Mouse (Mus musculus) forebrain, embryonic 13.5 days (tissue): ENCODE measurements around the gene Scai. TPM values are rescaled to one million over a fixed set of nuclear protein-coding genes. Genes with fewer than 3 reads are reported as not detected.
A peak's percentile ranks its signal among the peaks of the same experiment; 100 is the strongest.

Source experiments
- ATAC-seq: fragments of 200-750 bp; cut with Nextera tagmentation; 2 replicates; pipeline ENCODE4 v1.8.0; 2017
- H3K27ac ChIP-seq: fragments of 300-500 bp; sonication (generic); 2 replicates; pipeline ENCODE4 v1.5.1; 2015; ENCODE audit warnings: inconsistent platforms, mild to moderate bottlenecking, moderate library complexity
- H3K27me3 ChIP-seq: fragments of 300-500 bp; sonication (generic); 2 replicates; pipeline ENCODE4 v1.6.1; 2015; ENCODE audit warnings: mild to moderate bottlenecking, inconsistent platforms
- H3K36me3 ChIP-seq: fragments of 300-500 bp; sonication (generic); 2 replicates; pipeline ENCODE4 v1.6.1; 2015; ENCODE audit warnings: mild to moderate bottlenecking, inconsistent platforms; ENCODE audit not compliant: poor library complexity, severe bottlenecking
- H3K4me1 ChIP-seq: fragments of 300-500 bp; sonication (generic); 2 replicates; pipeline ENCODE4 v1.6.1; 2015; ENCODE audit warnings: inconsistent platforms
- H3K4me2 ChIP-seq: fragments of 300-500 bp; sonication (generic); 2 replicates; pipeline ENCODE4 v1.6.1; 2015; ENCODE audit warnings: inconsistent platforms, mild to moderate bottlenecking, moderate library complexity
- H3K4me3 ChIP-seq: fragments of 300-500 bp; sonication (generic); 2 replicates; pipeline ENCODE4 v1.5.1; 2015; ENCODE audit warnings: mild to moderate bottlenecking, inconsistent platforms
- H3K9ac ChIP-seq: fragments of 300-500 bp; sonication (generic); 2 replicates; pipeline ENCODE4 v1.6.1; 2015; ENCODE audit warnings: mild to moderate bottlenecking, inconsistent platforms
- H3K9me3 ChIP-seq: fragments of 300-500 bp; sonication (generic); replicated peaks from 2 replicates; pipeline ENCODE4 v1.6.1; 2016; ENCODE audit warnings: inconsistent platforms
- WGBS: fragments of 180-500 bp; shearing (Covaris S2); methylation state at CpG from one replicate; pipeline ENCODE4 v1.1.7; 2015; 5-methylcytosine and 5-hydroxymethylcytosine counted together
- polyA plus RNA-seq: library from polyadenylated mRNA; unstranded; fragments of >200 nt; fragmentation: Nextera tagmentation; extraction: Ambion mirVana; gene quantifications from 2 replicates; pipeline ENCODE4 v1.2.1, GENCODE M21; 2015

Gene Scai
- polyA plus RNA-seq, 1 experiment from 2014 or later, result 17.0 TPM

DNA sequence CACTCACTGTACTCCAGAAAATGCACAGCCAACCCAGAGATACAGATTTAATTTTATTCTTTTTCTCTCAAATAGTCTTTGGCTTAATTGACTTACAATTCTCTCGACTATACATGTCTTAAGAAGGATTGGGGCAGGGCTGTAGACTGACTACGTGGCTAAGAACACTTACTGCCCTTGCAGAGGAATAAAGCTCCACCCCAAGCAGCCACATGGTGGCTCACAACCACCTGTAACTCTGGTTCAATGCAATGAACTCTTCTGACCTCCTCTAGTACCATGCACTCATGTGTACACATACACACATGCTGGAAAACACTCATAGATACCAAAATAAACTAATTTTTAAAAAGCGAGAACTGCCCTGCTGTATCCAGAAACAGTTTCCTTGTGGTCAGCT is 4.6 kb downstream of the Scai start:
- Histone ChIP-seq H3K4me1 (peaks cover 14% of the 10 kb centered on the region), H3K4me2 (no peak overlapping the region), H3K27me3 (no peaks in the 10 kb centered on the region), H3K36me3 (peaks cover 38% of the 10 kb centered on the region), H3K4me3 (no peak overlapping the region), H3K27ac (no peak overlapping the region), H3K9me3 (no peaks in the 10 kb centered on the region), H3K9ac (no peak overlapping the region)
- no peak for ATAC-seq
- WGBS, result 82% methylated on average over 3 of the region's 3 CpGs

DNA sequence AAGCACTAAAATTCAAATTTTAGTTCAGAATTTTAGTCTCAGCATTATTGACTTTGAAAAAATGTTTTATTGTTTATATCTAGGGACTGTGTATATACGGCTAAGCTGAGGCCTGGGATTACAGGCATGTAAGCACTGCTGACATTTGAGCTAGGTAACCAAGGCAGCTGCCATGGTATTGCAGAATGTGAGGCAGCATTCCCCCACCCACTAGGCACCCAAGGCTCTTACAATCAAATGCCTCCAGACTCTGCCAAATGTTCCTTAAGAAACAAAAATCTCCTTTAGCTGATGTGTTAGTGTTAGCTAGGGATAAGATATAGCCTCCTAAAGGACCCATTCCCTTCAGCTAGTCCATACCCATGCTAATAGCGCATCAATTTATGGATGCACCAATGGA is 6.9 kb downstream of the Scai start:
- Histone ChIP-seq H3K4me2 (no peak overlapping the region), H3K4me3 (no peak overlapping the region), H3K4me1 (peaks cover 2% of the 10 kb centered on the region), H3K36me3 (peaks cover 51% of the 10 kb centered on the region), H3K9me3 (no peaks in the 10 kb centered on the region), H3K9ac (no peak overlapping the region), H3K27me3 (no peaks in the 10 kb centered on the region), H3K27ac (no peak overlapping the region)
- WGBS, result 90% methylated on average over 2 of the region's 2 CpGs
- ATAC-seq, result no peak

DNA sequence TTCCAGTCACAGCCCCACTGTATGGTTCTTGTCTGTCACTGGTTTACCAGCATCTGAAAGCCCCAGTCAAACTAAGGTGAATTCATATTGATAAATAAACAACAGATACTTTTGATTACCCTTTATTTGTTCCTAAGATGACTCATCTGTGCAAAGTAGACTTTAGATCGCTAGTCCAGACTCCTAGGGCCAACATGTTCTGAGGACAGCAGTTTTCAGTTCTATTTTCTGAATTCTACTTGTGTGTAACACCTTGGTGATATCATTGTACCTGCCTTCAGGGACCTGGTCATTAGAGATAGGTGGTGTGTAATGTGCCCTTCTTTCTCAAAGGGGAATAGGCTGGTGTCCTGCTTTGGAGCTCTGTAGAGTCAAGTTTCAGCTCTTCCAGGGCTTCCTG is 29.5 kb downstream of the Scai start:
- WGBS, result 95% methylated on average over 1 of the region's 1 CpGs
- no peak for ATAC-seq
- Histone ChIP-seq H3K36me3 (peaks cover 6% of the 10 kb centered on the region; the same call in 1 of the 2 replicates), H3K9me3 (no peaks in the 10 kb centered on the region), H3K27me3 (no peaks in the 10 kb centered on the region), H3K4me1 (no peaks in the 10 kb centered on the region), H3K9ac (no peak overlapping the region), H3K27ac (no peak overlapping the region), H3K4me3 (no peak overlapping the region), H3K4me2 (no peak overlapping the region)

DNA sequence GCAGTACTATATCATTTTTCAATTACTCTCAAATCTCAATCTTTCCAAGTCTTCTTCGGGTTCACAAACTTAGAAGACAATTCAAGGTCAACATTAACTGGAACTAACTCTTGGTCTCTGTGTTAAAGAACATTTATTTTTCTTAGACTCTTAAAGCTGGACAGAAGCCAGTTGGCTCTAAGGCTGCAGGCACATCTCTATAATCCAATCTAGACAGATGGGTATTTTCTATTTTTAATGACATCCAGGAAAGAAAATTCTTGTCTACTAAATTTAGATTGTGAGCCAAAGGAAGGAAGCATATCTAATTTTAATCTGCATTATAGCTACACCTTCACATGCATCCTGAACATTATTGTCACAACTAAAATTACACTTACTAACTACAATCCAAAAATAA is 32.6 kb downstream of the Scai start:
- no peak for ATAC-seq
- Histone ChIP-seq H3K4me1 (no peaks in the 10 kb centered on the region), H3K9me3 (no peaks in the 10 kb centered on the region), H3K4me3 (no peak overlapping the region), H3K4me2 (no peak overlapping the region), H3K27ac (no peak overlapping the region), H3K9ac (no peak overlapping the region), H3K36me3 (peaks cover 9% of the 10 kb centered on the region; the same call in 1 of the 2 replicates), H3K27me3 (no peaks in the 10 kb centered on the region)
- WGBS, result 92% methylated on average over 1 of the region's 1 CpGs

DNA sequence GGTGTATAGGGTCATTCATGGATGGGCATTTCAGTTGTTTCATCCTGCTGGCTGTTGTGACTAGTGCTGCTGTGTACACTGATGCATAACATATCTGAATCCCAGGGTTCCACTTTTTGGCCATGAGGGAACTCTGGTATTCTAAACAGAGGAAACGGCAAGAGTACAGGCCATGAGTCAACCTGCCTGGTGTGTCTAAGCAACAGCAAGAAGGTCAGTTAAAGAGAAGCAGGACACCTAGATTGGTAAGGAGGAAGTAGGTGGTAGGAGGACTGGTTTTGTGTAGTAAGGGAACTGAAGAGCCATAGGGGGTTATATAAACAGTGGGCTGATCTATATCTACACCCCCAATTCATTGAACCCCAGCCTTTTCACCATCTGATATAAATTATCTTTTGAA is 33.7 kb downstream of the Scai start:
- Histone ChIP-seq H3K36me3 (peaks cover 9% of the 10 kb centered on the region; the same call in 1 of the 2 replicates), H3K4me2 (no peak overlapping the region), H3K27ac (no peak overlapping the region), H3K4me1 (no peaks in the 10 kb centered on the region), H3K27me3 (no peaks in the 10 kb centered on the region), H3K4me3 (no peak overlapping the region), H3K9me3 (no peaks in the 10 kb centered on the region), H3K9ac (no peak overlapping the region)
- WGBS, result 79% methylated on average over 1 of the region's 1 CpGs
- ATAC-seq, result no peak

DNA sequence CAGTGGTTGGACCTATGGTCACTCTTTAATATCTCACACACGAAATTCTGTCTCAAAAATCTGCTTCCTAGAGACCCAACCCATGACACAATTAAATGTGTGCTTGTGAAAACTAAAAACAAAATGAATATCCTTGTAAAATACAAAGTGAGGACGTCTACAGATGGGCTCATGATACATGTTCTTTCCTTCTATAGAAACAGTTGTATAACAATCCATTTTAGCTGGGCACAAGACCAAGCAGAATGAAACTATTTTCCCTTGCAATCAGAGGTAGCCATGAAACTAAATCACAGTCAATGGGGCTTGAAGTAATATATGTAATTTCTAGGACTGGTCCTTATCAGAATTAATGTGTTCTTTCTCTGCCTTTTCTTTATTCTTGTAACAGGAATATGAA is 39.6 kb downstream of the Scai start:
- no peaks in the 10 kb centered on the region for H3K9me3 ChIP-seq
- H3K27me3 ChIP-seq, result no peaks in the 10 kb centered on the region
- H3K4me3 ChIP-seq, result no peak overlapping the region
- no peak overlapping the region for H3K27ac ChIP-seq
- WGBS, result 79% methylated on average over 2 of the region's 2 CpGs
- no peak overlapping the region for H3K9ac ChIP-seq
- H3K4me2 ChIP-seq, result no peak overlapping the region
- ATAC-seq, result no peak
- H3K36me3 ChIP-seq, result peaks cover 3% of the 10 kb centered on the region; the same call in 1 of the 2 replicates
- H3K4me1 ChIP-seq, result no peaks in the 10 kb centered on the region

DNA sequence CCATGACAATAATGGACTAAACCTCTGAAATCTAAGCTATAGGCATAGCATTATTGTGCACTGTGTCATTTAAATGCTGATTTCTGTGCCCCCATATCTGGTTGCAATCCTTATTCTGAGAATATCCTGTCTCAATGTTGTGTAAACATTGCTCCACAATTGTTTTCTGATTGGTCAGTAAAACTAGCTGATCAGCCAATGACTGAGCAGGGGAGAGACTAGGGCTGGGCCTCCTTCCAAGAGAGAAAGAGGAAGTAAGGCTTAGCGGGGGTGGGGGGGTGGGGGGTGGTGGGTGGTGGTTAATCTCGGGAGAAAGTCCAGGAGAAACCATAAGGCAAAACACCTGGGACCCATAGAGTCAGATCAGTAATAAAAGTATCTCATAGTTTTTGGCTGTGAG is 42.5 kb downstream of the Scai start:
- 69% methylated on average over 2 of the region's 2 CpGs for WGBS

DNA sequence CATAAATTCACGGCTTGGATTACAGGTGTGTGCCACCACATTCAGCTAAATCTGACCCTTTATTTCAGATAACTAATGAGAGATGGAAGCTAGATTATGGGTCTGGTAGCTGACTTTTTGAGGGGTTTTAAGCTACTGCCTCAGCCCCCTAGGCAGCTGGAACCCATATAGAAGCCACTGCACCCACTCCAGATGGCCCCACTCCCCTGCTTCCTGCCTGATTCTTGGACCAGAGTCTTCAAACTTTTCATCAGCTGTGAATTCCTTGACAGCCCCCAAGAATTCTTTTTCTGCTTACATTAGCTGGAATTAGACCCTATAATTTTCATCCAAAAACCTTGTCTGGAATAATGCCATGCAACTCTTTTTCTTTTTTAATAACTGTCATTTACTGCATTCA is 44.1 kb downstream of the Scai start:
- Histone ChIP-seq H3K27ac (no peak overlapping the region), H3K4me3 (no peak overlapping the region), H3K27me3 (no peaks in the 10 kb centered on the region), H3K36me3 (peaks cover 4% of the 10 kb centered on the region; the same call in 1 of the 2 replicates), H3K9ac (no peak overlapping the region), H3K4me1 (no peaks in the 10 kb centered on the region), H3K9me3 (no peaks in the 10 kb centered on the region), H3K4me2 (no peak overlapping the region)
- 93% methylated on average over 1 of the region's 1 CpGs for WGBS
- 0 out of 2 replicates have a peak, but pooled peaks have one; percentile 41 for ATAC-seq

More for the DNA sequence above, 42.5 kb downstream of the Scai start:
- Histone ChIP-seq H3K4me2 (no peak overlapping the region), H3K27ac (no peak overlapping the region), H3K9ac (no peak overlapping the region), H3K36me3 (peaks cover 4% of the 10 kb centered on the region; the same call in 1 of the 2 replicates), H3K9me3 (no peaks in the 10 kb centered on the region), H3K4me3 (no peak overlapping the region), H3K27me3 (no peaks in the 10 kb centered on the region), H3K4me1 (no peaks in the 10 kb centered on the region)
- ATAC-seq, result no peak

DNA sequence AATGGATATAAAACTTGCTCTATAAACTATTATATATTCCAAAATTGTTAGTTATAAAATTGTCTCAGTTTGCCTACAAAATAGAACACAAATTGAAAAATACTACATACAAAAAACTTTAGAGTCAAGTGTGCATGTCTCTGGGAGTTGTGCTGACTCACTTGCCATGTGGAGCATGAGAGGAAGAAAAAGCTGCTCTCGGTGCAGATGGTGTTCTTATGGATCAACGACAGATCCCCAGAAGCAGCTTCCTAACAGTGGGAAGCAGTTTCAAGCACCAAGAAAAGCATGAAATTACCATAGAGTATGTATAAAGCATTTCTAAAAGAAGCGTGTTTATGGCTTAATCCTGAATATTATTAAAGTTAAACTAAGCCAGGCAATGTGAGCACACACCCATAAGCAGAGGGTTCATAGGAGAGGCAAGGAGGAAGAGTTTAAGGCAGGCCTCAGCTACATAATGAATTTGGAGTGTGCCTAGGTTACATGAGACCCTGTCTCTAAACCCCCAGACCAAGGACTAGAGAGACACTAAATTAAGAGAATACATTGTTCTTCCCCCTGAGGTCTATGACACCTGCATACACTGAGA is 48.1 kb downstream of the Scai start:
- Histone ChIP-seq H3K36me3 (peaks cover 4% of the 10 kb centered on the region; the same call in 1 of the 2 replicates), H3K4me2 (no peak overlapping the region), H3K9ac (no peak overlapping the region), H3K4me3 (no peak overlapping the region), H3K9me3 (no peaks in the 10 kb centered on the region), H3K4me1 (no peaks in the 10 kb centered on the region), H3K27ac (no peak overlapping the region), H3K27me3 (no peaks in the 10 kb centered on the region)
- WGBS, result 82% methylated on average over 3 of the region's 3 CpGs
- ATAC-seq, result no peak

DNA sequence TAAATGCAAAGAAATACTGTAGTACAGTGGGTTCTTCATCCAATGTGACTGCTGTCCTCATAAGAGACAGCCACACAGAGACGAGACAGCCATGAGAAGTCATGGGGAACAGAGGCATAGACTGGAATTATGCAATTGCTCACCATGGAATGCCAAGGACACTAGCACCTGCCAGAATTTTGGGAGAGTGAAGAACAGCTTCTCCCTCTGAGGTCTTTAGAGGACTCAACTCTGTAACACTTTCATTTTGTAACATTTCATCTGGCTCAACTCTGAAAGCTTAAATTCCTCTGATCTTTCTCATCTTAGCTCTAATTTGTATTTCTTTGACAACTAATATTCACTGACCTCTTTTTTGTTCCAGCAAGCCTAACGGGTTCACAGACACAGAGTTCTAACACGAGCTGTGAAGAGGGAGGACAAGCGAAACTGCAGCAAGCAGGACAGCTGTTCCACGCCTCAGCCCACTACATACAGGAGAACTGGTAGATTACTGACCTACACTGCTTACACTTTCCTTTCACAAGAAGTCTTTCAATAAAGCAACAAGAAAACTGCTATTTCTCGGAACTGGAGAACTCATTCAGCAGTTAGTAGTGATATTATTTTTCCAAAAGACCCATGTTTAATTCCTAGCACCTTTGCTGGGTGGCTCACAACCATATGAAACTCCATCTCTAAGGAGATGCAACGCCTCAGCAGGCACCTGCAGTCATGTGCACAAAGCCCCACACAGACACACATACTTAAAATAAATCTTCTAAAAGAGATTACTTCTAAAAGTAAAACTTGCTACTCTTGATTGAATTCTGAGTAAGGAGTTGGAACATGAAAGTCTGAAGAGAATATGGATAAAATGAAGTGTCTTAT is 49.7 kb downstream of the Scai start:
- Histone ChIP-seq H3K27me3 (no peaks in the 10 kb centered on the region), H3K27ac (no peak overlapping the region), H3K9ac (no peak overlapping the region), H3K4me3 (no peak overlapping the region), H3K4me1 (no peaks in the 10 kb centered on the region), H3K36me3 (peaks cover 4% of the 10 kb centered on the region; the same call in 1 of the 2 replicates), H3K4me2 (no peak overlapping the region), H3K9me3 (no peaks in the 10 kb centered on the region)
- no peak for ATAC-seq
- WGBS, result 83% methylated on average over 7 of the region's 7 CpGs

DNA sequence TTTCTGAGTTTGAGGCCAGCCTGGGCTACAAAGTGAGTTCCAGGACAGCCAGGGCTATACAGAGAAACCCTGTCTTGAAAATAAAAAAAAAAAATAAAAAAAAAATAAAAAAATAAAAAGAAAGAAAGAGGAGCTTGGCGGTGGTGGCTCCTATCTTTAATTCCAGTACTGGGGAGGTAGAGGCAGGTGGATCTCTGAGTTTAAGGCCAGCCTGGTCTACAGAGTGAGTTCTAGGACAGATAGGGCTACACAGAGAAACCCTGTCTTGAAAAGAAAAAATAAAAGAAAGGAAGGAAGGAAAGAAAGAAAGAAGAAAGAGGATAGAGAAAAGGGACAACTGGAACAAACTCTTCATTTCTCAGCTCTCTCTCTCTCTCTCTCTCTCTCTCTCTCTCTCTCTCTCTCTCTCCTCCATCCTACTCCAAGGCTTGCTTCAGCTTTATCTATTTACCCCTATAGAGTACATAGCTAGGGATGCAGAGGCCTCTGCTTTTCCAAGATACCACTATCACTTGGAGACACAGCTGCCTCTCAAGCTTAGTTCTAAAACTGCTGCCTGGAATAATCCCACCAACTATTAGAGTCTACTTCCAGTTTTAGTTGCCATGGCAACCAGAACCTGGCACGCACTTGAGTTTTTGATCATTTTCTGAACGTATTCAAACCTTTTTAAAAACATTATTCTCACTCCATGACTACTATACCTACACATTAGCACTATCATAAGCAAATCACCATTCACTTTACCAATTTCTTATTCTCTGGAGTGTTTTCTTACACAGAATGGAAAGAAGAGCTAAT is 60.8 kb downstream of the Scai start:
- Histone ChIP-seq H3K27ac (no peak overlapping the region), H3K9me3 (no peaks in the 10 kb centered on the region), H3K4me2 (no peak overlapping the region), H3K27me3 (no peaks in the 10 kb centered on the region), H3K9ac (no peak overlapping the region), H3K36me3 (peaks cover 7% of the 10 kb centered on the region), H3K4me3 (no peak overlapping the region), H3K4me1 (no peaks in the 10 kb centered on the region)
- peak; percentile 61 for ATAC-seq
- 57% methylated on average over 3 of the region's 3 CpGs for WGBS

DNA sequence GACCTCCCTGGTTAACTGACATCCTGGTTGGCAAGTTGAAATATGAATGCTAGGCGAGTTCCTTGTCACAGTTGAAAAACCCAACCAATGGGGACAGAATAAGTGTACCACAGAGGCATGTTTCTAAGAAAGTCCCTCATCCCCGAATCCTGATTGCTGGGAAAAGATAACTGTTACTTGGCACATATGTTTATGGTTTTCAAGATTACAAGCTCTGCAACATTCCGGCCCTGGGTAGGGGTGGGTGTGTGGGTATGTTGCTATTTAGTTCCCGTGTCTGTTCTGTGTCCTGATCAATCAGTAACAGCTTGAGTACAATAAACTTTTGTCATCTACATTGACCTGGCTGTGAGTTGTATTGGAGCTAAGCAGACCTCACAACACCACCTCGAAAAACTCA is 66.4 kb downstream of the Scai start:
- Histone ChIP-seq H3K4me1 (no peaks in the 10 kb centered on the region), H3K27me3 (no peaks in the 10 kb centered on the region), H3K9me3 (no peaks in the 10 kb centered on the region), H3K9ac (no peak overlapping the region), H3K27ac (no peak overlapping the region), H3K36me3 (peaks cover 52% of the 10 kb centered on the region), H3K4me2 (no peak overlapping the region), H3K4me3 (no peak overlapping the region)
- 90% methylated on average over 5 of the region's 5 CpGs for WGBS
- ATAC-seq, result no peak
